Mouse (Mus musculus) lung, embryonic 16.5 days (tissue): ENCODE data around the gene Atp5k. TPM values are rescaled to one million over a fixed set of nuclear protein-coding genes. Genes with fewer than 3 reads are reported as not detected.

ENCODE experiments used
- ATAC-seq: fragments of 200-750 bp; cut with Nextera tagmentation; 2 replicates; pipeline ENCODE4 v1.8.0; 2017; ENCODE audit warnings: low read depth, mild to moderate bottlenecking, moderate library complexity
- H3K27ac ChIP-seq: fragments of 300-500 bp; sonication (generic); 2 replicates; pipeline ENCODE4 v1.5.1; 2014; ENCODE audit warnings: mild to moderate bottlenecking, control low read depth, low read length
- H3K27me3 ChIP-seq: fragments of 300-500 bp; sonication (generic); 2 replicates; pipeline ENCODE4 v1.6.1; 2014; ENCODE audit warnings: low read depth, low read length, mixed read lengths; ENCODE audit not compliant: control insufficient read depth, insufficient read depth
- H3K36me3 ChIP-seq: fragments of 300-500 bp; sonication (generic); 2 replicates; pipeline ENCODE4 v1.6.1; 2014; ENCODE audit warnings: low read length; ENCODE audit not compliant: control insufficient read depth, insufficient read depth
- H3K4me1 ChIP-seq: fragments of 300-500 bp; sonication (generic); replicated peaks from 2 replicates; pipeline ENCODE4 v1.6.1; 2014; ENCODE audit warnings: low read length, mixed read lengths; ENCODE audit not compliant: control insufficient read depth, insufficient read depth
- H3K4me2 ChIP-seq: fragments of 300-500 bp; sonication (generic); 2 replicates; pipeline ENCODE4 v1.6.1; 2014; ENCODE audit warnings: low read depth, low read length, control low read depth
- H3K4me3 ChIP-seq: fragments of 300-500 bp; sonication (generic); 2 replicates; pipeline ENCODE4 v1.5.1; 2014; ENCODE audit warnings: mild to moderate bottlenecking, low read length, control low read depth
- H3K9ac ChIP-seq: fragments of 300-500 bp; sonication (generic); 2 replicates; pipeline ENCODE4 v1.6.1; 2014; ENCODE audit warnings: low read length, control low read depth
- H3K9me3 ChIP-seq: fragments of 300-500 bp; sonication (generic); 2 replicates; pipeline ENCODE4 v1.6.1; 2016; ENCODE audit warnings: low read length; ENCODE audit not compliant: control insufficient read depth
- WGBS: fragments of 180-500 bp; shearing (Covaris S2); extraction: QIAGEN DNeasy Blood & Tissue Kit; methylation state at CpG from one replicate; pipeline ENCODE4 v1.1.7; 2014; 5-methylcytosine and 5-hydroxymethylcytosine counted together
- polyA plus RNA-seq: library from polyadenylated mRNA; unstranded; fragments of >200 nt; fragmentation: Nextera tagmentation; extraction: Ambion mirVana; gene quantifications from 2 replicates; pipeline ENCODE4 v1.2.1, GENCODE M21; 2015

Atp5k gene
- polyA plus RNA-seq, 1 experiment from 2014 or later, result 387 TPM

DNA sequence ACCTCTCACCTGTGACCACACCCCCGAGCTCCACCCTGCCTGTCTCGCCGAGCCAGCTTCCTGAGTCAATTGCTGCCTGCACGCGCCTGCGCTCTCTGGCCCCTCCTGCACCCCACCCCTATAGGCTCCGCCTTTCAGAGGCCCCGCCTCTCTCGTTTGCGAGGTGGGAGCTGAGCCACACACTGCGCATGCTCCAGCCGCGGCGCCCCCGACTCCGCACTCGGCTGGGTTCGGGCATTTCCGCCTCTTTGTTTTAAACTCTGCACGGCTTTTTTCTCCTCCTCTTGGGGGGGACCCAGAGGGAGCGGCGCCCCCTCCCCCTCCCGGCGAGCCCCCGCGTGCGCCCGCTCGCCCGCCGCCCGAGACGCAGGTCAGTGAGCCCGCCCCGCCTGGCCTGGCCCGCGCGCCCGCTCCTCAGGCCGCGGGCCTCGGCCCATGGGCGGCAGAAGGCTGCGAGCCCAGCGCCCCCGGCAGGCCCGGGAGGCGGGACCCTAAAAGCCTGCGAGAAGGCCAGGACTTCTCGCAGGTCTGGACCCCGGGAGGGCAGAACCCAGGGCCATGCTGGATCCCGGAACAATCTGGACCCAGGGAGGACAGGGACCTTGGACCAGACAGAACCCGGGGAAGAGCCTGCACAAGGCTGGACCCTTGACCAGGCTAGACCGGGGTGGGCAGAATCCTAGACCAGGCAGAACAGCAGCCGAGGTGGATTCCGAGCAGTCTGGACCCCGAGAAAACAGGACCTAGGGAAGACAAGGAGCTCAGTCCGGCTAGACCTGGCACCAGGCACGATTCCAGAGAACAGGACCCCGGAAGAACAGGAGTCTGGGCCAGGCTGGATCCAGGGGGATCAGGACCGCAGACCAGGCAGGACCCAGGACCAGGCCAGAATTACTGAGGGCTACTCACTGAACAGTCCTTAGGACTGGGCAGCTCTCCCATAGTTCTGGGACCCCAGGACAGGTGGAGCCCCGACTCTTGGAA lies 27.1 kb upstream of the Atp5k start, which contains the start of gene Pcgf3:
Gene Pcgf3 (plus strand): TSS at position 151 of the 984 bp plus-strand sequence.
- H3K9me3 ChIP-seq, result no peaks in the 10 kb centered on the region
- under 1% methylated on average over 60 of the region's 62 CpGs for WGBS

GRCm38 (mm10) chr5:108460461-108460860 lies 26.2 kb upstream of the Atp5k start:
- peaks cover 16% of the 10 kb centered on the region for H3K4me1 ChIP-seq
- ATAC-seq, result no peak
- H3K9ac ChIP-seq, result peak overlapping the region; percentile 61
- H3K4me3 ChIP-seq, result peak overlapping the region; percentile 82
- H3K9me3 ChIP-seq, result no peaks in the 10 kb centered on the region
- peak overlapping the region; percentile 85 for H3K4me2 ChIP-seq
- H3K27ac ChIP-seq, result no peak overlapping the region
- H3K36me3 ChIP-seq, result no peaks in the 10 kb centered on the region
- H3K27me3 ChIP-seq, result no peaks in the 10 kb centered on the region
- WGBS, result 32% methylated on average over 6 of the region's 6 CpGs

More for the DNA sequence above, 27.1 kb upstream of the Atp5k start, which contains the start of gene Pcgf3:
- Histone ChIP-seq H3K27ac (peak within 1 kb of the TSS; percentile 78), H3K4me3 (peak within 1 kb of the TSS; percentile 82), H3K4me1 (peaks cover 16% of the 10 kb centered on the region), H3K27me3 (no peaks in the 10 kb centered on the region), H3K36me3 (no peaks in the 10 kb centered on the region), H3K4me2 (peak within 1 kb of the TSS; percentile 94), H3K9ac (peak within 1 kb of the TSS; percentile 97)
- ATAC-seq, result peak; percentile 98

GRCm38 (mm10) chr5:108458706-108459105 lies 24.5 kb upstream of the Atp5k start:
- Histone ChIP-seq H3K9ac (no peak overlapping the region), H3K36me3 (no peaks in the 10 kb centered on the region), H3K4me1 (peaks cover 12% of the 10 kb centered on the region), H3K4me3 (no peak overlapping the region), H3K4me2 (no peak overlapping the region), H3K27me3 (no peaks in the 10 kb centered on the region), H3K9me3 (no peaks in the 10 kb centered on the region), H3K27ac (no peak overlapping the region)
- ATAC-seq, result no peak
- 72% methylated on average over 2 of the region's 2 CpGs for WGBS

DNA sequence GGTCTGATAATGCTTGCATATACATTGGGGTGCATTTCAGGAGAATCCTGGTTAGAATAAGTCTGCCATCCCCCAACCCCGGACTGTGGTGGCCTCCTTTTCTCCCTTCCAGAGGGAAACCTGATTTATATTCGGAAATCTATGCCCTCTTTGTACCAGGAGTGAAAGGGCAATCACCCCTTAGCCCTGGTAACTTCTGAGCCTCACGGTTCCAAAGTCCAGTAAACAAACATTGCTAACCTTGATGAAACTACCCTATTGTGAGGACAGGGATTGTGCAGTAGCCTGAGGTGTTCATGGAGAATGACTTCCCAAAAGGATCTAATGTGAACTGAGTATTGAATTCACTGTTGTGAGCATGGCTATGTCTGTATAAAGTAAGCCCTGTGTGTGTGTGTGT lies 19.8 kb upstream of the Atp5k start:
- 25% methylated on average over 3 of the region's 3 CpGs for WGBS
- H3K36me3 ChIP-seq, result no peaks in the 10 kb centered on the region
- no peak overlapping the region for H3K4me2 ChIP-seq
- no peak for ATAC-seq
- H3K27ac ChIP-seq, result no peak overlapping the region
- H3K9me3 ChIP-seq, result no peaks in the 10 kb centered on the region
- no peaks in the 10 kb centered on the region for H3K27me3 ChIP-seq
- no peak overlapping the region for H3K9ac ChIP-seq
- no peak overlapping the region for H3K4me3 ChIP-seq
- H3K4me1 ChIP-seq, result 0 out of 2 replicates have a peak, but pooled peaks cover 2% of the 10 kb centered on the region

- no peak overlapping the region for H3K9ac ChIP-seq
- H3K4me1 ChIP-seq, result peaks cover 6% of the 10 kb centered on the region
- no peaks in the 10 kb centered on the region for H3K36me3 ChIP-seq
- H3K27me3 ChIP-seq, result no peaks in the 10 kb centered on the region
- WGBS, result 72% methylated on average over 1 of the region's 1 CpGs
- no peak overlapping the region for H3K4me3 ChIP-seq
- no peak overlapping the region for H3K27ac ChIP-seq
- H3K4me2 ChIP-seq, result no peak overlapping the region
- ATAC-seq, result no peak
- no peaks in the 10 kb centered on the region for H3K9me3 ChIP-seq
Measured at GRCm38 (mm10) chr5:108452422-108452821, 18.2 kb upstream of the Atp5k start.

GRCm38 (mm10) chr5:108451611-108452010 lies 17.4 kb upstream of the Atp5k start:
- no peaks in the 10 kb centered on the region for H3K27me3 ChIP-seq

GRCm38 (mm10) chr5:108450837-108451540 lies 16.7 kb upstream of the Atp5k start:
- no peak overlapping the region for H3K9ac ChIP-seq
- peaks cover 6% of the 10 kb centered on the region for H3K4me1 ChIP-seq
- 67% methylated on average over 8 of the region's 8 CpGs for WGBS
- H3K4me3 ChIP-seq, result no peak overlapping the region
- no peaks in the 10 kb centered on the region for H3K36me3 ChIP-seq
- H3K27me3 ChIP-seq, result no peaks in the 10 kb centered on the region
- H3K9me3 ChIP-seq, result no peaks in the 10 kb centered on the region
- H3K4me2 ChIP-seq, result no peak overlapping the region
- H3K27ac ChIP-seq, result no peak overlapping the region
- no peak for ATAC-seq

More at GRCm38 (mm10) chr5:108451611-108452010, 17.4 kb upstream of the Atp5k start:
- H3K36me3 ChIP-seq, result no peaks in the 10 kb centered on the region
- H3K4me1 ChIP-seq, result peaks cover 6% of the 10 kb centered on the region
- no peak overlapping the region for H3K9ac ChIP-seq
- no peaks in the 10 kb centered on the region for H3K9me3 ChIP-seq
- 85% methylated on average over 1 of the region's 1 CpGs for WGBS
- no peak overlapping the region for H3K4me2 ChIP-seq
- H3K27ac ChIP-seq, result no peak overlapping the region
- H3K4me3 ChIP-seq, result no peak overlapping the region
- ATAC-seq, result no peak

- H3K9ac ChIP-seq, result peak within 1 kb of the TSS; percentile 62
- H3K36me3 ChIP-seq, result no peaks in the 10 kb centered on the region
- peaks cover 6% of the 10 kb centered on the region for H3K4me1 ChIP-seq
- 11% methylated on average over 24 of the region's 24 CpGs for WGBS
- no peaks in the 10 kb centered on the region for H3K27me3 ChIP-seq
- H3K4me3 ChIP-seq, result peak within 1 kb of the TSS; percentile 48
- H3K4me2 ChIP-seq, result peak within 1 kb of the TSS; percentile 77
- peak; percentile 98 for ATAC-seq
- H3K27ac ChIP-seq, result peak within 1 kb of the TSS; percentile 71
- H3K9me3 ChIP-seq, result no peaks in the 10 kb centered on the region
Measured at GRCm38 (mm10) chr5:108448785-108449668, 14.8 kb upstream of the Atp5k start, which contains the start of gene Mfsd7a. TSS of gene Mfsd7a (minus strand) at chr5:108448891.
